Mouse (Mus musculus) liver, embryonic 14.5 days (tissue): ENCODE data around the gene Ifih1.

Experiments used
- CTCF ChIP-seq: IDR thresholded peaks from 2 replicates; pipeline ENCODE4 v1.5.1; 2016; ENCODE audit warnings: antibody characterized with exemption, low read depth, control low read depth
- EP300 ChIP-seq: IDR thresholded peaks from 2 replicates; pipeline ENCODE4 v1.6.1; 2016; ENCODE audit warnings: antibody characterized with exemption, low read depth

GRCm38 (mm10) chr2:62664839-62665238 is 18.8 kb upstream of the Ifih1 start:
- TF ChIP-seq CTCF (no peak), EP300 (no peak)
